Mouse (Mus musculus) kidney, postnatal 10 days (tissue): ENCODE measurements around the gene Mlph.

Experiments used
- DNase-seq: peaks from one replicate; pipeline ENCODE4 v3.0.0; 2021; ENCODE audit warnings: mixed read lengths

Gene Mlph

GRCm38 (mm10) chr1:90972911-90973573 lies 58.2 kb downstream of the Mlph start:
- DNase-seq: peak; percentile 98

GRCm38 (mm10) chr1:90973574-90973911 lies 58.7 kb downstream of the Mlph start:
- no peak for DNase-seq

GRCm38 (mm10) chr1:90974906-90975649 lies 60.2 kb downstream of the Mlph start:
- DNase-seq: peak; percentile 60

- DNase-seq: no peak
Measured at GRCm38 (mm10) chr1:90975960-90976359, 61.1 kb downstream of the Mlph start.

GRCm38 (mm10) chr1:90980638-90981330 lies 65.9 kb downstream of the Mlph start:
- peak; percentile 14 for DNase-seq

DNA sequence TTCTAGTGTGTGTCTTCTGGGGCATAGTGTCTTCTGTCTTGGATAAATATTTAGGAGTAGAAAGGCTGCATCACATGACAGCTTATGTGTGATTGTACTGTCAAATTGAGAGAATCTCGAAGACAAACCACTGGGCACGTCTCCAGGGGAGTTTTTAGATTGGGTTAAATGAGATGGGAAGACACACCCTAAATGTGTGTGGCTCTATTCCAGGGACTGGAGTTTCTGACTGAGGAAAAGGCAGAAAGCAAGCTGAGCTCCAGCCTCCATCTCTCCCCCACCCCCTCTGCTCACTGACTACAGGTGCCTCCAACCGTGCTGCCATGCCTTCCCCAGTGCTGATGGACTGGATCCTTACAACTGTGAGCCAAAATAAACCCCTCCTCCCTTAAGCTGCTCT lies 66.5 kb downstream of the Mlph start:
- DNase-seq: peak; percentile 7

DNA sequence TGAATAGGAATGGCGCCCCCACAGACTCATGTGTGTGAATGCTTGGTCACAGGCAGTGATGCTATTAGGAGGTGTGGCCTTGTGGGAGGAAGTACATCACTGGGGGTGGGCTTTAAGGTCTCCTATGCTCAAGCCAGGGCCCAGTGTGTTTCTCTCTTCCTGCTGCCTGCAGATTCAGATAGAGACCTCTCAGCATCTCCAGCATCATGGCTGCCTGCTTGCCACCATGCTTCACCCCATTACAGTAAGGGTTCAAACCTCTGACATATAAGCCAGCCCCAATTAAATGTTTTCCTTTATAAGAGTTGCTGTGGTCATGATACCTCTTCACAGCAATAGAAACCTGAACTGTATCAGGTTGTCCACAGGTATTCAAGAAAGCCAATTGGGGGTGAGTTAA lies 81.0 kb downstream of the Mlph start:
- DNase-seq: no peak

GRCm38 (mm10) chr1:90997136-90997535 lies 82.3 kb downstream of the Mlph start:
- no peak for DNase-seq

DNA sequence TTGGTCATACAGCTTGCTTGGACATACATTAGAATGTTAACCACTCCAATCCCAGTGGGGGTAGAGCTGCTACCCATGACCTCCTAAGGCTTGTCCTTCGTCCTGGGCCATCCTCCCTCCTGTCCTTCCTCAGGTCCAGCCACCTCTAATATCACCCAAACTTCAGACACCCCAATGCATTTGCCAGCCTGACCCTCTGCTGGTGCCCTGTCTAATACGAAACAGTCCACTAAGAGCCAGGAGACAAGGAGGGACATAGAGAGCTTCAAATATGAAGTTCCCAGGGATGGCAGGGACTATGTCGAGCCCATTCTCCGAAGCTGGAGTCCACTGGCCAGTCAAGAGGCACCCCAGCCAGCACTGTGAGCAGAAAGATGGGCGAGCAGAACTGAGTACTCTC lies 82.8 kb downstream of the Mlph start:
- DNase-seq: no peak

- peak; percentile 80 for DNase-seq
Measured at GRCm38 (mm10) chr1:90998268-90998890, 83.5 kb downstream of the Mlph start, which contains the start of gene Lrrfip1. Gene Lrrfip1, plus strand, starts transcription at chr1:90998737.

- DNase-seq: no peak
Measured at GRCm38 (mm10) chr1:90998891-90999611, 84.2 kb downstream of the Mlph start.

- no peak for DNase-seq
Measured at GRCm38 (mm10) chr1:90999911-91000601, 85.2 kb downstream of the Mlph start.
